Mouse (Mus musculus) layer of hippocampus, adult 8-10 months (tissue): ENCODE results near the gene Glis2. TPM values are rescaled to one million over a fixed set of nuclear protein-coding genes. Genes with fewer than 3 reads are reported as not detected.

Experiments
- DNase-seq, 2 experiments: peaks; one replicate each; pipeline ENCODE4 v3.0.0; 2022; ENCODE audit warnings: low spot score in 2 of 2
- total RNA-seq, 4 experiments: library from RNA; stranded (reverse); gene quantifications; 2 replicates each; pipeline ENCODE4 v1.2.4; 2022

The Glis2 gene
- total RNA-seq, 4 experiments from 2014 or later: 10.9 to 18.4 (median 11.9) TPM

GRCm38 (mm10) chr16:4635760-4636159, 41.2 kb downstream of the Glis2 start:
- DNase-seq: no peak

GRCm38 (mm10) chr16:4638891-4639390, 44.4 kb downstream of the Glis2 start:
- DNase-seq: no peak

GRCm38 (mm10) chr16:4639831-4640237, 45.3 kb downstream of the Glis2 start, which contains the start of the genes Vasn and Dnaja3:
Gene Vasn (plus strand): TSS chr16:4639941.
Gene Dnaja3 (plus strand): TSS chr16:4639989.
- peak; percentile 58 to 72 for DNase-seq

GRCm38 (mm10) chr16:4640267-4641005, 45.9 kb downstream of the Glis2 start:
- no peak for DNase-seq

- no peak for DNase-seq
These were observed 46.8 kb downstream of the Glis2 start for GRCm38 (mm10) chr16:4641119-4641838.

- no peak for DNase-seq
These were observed 47.7 kb downstream of the Glis2 start for GRCm38 (mm10) chr16:4642190-4642589.

GRCm38 (mm10) chr16:4642937-4643336, 48.4 kb downstream of the Glis2 start:
- no peak for DNase-seq

GRCm38 (mm10) chr16:4643670-4644419, 49.3 kb downstream of the Glis2 start:
- DNase-seq: peak; percentile 83 to 84

GRCm38 (mm10) chr16:4645867-4646266, 51.4 kb downstream of the Glis2 start:
- no peak for DNase-seq

- no peak for DNase-seq
These were observed 52.3 kb downstream of the Glis2 start for GRCm38 (mm10) chr16:4646831-4647230.

- DNase-seq: no peak
These were observed 53.2 kb downstream of the Glis2 start for GRCm38 (mm10) chr16:4647651-4648141.

GRCm38 (mm10) chr16:4648416-4649023, 54.0 kb downstream of the Glis2 start:
- no peak for DNase-seq

- DNase-seq: no peak
These were observed 54.7 kb downstream of the Glis2 start for GRCm38 (mm10) chr16:4649211-4649610.

GRCm38 (mm10) chr16:4649692-4650091, 55.2 kb downstream of the Glis2 start:
- DNase-seq: no peak

- no peak for DNase-seq
These were observed 55.6 kb downstream of the Glis2 start for GRCm38 (mm10) chr16:4650161-4650560.

GRCm38 (mm10) chr16:4651081-4651480, 56.6 kb downstream of the Glis2 start:
- DNase-seq: no peak

- no peak for DNase-seq
These were observed 57.1 kb downstream of the Glis2 start for GRCm38 (mm10) chr16:4651624-4652023.

GRCm38 (mm10) chr16:4652707-4653416, 58.3 kb downstream of the Glis2 start:
- no peak for DNase-seq

GRCm38 (mm10) chr16:4654706-4655105, 60.2 kb downstream of the Glis2 start:
- DNase-seq: no peak

- DNase-seq: no peak
These were observed 60.8 kb downstream of the Glis2 start for GRCm38 (mm10) chr16:4655251-4655734.
